Mouse (Mus musculus) leukemia stem cell, adult 10-12 weeks (primary cell): Measurements from ENCODE around the gene Mef2c. TPM values are rescaled to one million over a fixed set of nuclear protein-coding genes. Genes with fewer than 3 reads are reported as not detected.

Experiments used
- polyA plus RNA-seq: library from polyadenylated mRNA; stranded (reverse); fragments of >175 nt; gene quantifications from 2 replicates; pipeline ENCODE4 v1.2.3, GENCODE M21; 2012; ENCODE audit warnings: low replicate concordance

The Mef2c gene
- 8.2 and 11.0 TPM in 2 replicates for polyA plus RNA-seq

DNA sequence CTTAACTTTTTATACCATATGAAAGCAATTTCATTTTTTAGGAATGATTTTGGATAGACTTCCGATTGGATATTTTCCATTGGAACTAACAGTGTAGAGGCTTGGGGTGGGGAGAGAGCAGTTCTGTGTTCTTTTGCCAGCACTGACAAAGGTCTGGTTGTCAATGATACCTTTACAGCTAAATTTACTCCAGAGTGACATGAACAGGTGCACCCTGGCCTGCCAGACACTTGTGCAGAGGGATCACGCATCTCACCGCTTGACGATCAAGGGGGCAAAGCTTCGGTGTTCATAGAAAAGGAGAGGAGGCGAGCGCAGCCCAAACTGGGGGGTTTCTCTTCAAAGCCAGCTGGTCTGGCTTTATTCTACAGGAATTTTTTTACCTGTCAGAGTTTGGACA, at the start of gene Mef2c:
Mef2c (plus strand) TSS at position 116 of the 400 bp plus-strand sequence.

